Mouse (Mus musculus) ES-E14 (cell line): Measurements from ENCODE around the gene T2.

ENCODE experiments used
- MAFK ChIP-seq: IDR thresholded peaks from 2 replicates; pipeline ENCODE4 v1.6.1; 2014; ENCODE audit warnings: mild to moderate bottlenecking, low read depth, low read length, inconsistent platforms; ENCODE audit not compliant: insufficient read depth
- ZNF384 ChIP-seq: IDR thresholded peaks from 2 replicates; pipeline ENCODE4 v1.6.1; 2012; ENCODE audit warnings: low read depth, low read length, inconsistent platforms

- TF ChIP-seq MAFK (no peak), ZNF384 (no peak)
Observed at GRCm38 (mm10) chr17:8456856-8457460, 101.2 kb downstream of the T2 start.
